Mouse (Mus musculus) lung, adult 2 months (tissue): Measurements from ENCODE around the gene Bend5.

Experiments
- CTCF ChIP-seq: fragments of 200-500 bp; IDR thresholded peaks from 2 replicates; pipeline ENCODE4 v1.5.1; 2011; ENCODE audit warnings: mild to moderate bottlenecking, low read length, control low read depth; ENCODE audit not compliant: insufficient read depth
- POLR2A ChIP-seq: fragments of 200-500 bp; IDR thresholded peaks from 2 replicates; pipeline ENCODE4 v1.6.1; 2011; ENCODE audit warnings: low read depth, mild to moderate bottlenecking, control low read depth, low read length, borderline replicate concordance; ENCODE audit errors: extremely low read depth

GRCm38 (mm10) chr4:111414399-111414798, 407 bp upstream of the Bend5 start:
- TF ChIP-seq CTCF (no peak), POLR2A (no peak)
